Mouse (Mus musculus): ENCODE data around the gene Lcn10.
"Not testable (repeated sequence)": the region's sequence is repeated elsewhere in the genome, so short reads cannot be mapped to it uniquely, and the experiment has no call there.

Gene Lcn10

DNA sequence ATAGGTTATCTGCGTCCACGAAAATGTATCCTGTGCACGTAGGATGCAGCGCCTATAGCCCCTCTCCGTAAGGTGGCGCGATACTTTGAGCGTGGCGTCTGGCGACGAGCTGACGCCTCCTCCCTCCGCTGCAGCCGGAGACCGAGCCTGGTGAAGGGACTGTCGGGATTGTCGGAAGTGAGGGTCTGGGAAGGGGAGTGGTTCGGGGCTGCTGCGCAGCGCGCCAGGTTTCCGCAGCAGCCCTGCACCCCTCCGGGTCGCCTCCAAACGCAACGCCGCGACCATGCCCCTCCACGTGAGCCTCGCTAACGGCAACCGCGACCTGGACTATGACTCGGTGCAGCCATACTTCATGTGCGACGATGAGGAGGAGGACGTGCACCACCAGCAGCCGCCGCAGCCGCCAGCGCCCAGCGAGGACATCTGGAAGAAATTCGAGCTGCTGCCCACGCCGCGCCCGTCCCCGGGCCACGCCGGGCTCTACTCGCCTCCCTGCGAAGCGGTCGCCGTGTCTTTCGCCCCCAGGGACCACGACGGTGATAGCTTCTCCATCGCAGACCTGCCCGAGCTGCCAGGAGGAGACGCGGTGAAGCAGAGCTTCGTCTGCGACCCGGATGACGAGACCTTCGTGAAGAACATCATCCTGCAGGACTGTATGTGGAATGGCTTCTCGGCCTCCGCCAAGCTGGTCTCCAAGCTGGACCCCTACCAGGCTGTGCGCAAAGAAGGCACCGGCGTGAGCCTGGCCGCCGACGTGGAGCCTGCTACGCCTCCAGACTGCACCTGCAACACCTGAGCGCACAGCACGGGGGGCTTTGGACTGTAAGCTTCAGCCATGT is 24.3 kb downstream of the Lcn10 start, which contains the start of gene Bmyc:
Gene Bmyc, plus strand, starts transcription at position 97 of the 839 bp plus-strand sequence.
- DNase-seq (ENCODE audit: low spot score), result peak; percentile 80

DNA sequence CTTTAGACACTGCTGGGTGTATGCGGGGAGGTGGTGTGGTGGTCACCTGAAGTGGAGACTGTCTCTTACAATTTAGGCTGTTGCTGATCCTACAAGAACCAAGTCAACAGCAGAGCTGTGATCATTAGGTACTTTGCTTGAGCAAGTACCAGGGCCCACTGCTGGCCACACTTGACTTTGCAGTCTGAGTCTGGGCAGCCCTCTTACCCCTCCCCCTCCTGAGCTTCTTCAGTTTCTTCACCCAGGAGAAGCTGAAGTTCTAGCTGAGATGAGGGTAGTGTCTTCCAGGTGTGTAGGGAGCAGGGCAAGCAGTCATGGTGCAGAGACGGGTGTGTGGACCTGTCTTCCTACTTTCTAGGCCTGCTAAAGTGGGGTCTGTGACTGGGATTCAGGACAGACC is 25.6 kb downstream of the Lcn10 start:
- peak; percentile 26 for DNase-seq (ENCODE audit: low spot score)

DNA sequence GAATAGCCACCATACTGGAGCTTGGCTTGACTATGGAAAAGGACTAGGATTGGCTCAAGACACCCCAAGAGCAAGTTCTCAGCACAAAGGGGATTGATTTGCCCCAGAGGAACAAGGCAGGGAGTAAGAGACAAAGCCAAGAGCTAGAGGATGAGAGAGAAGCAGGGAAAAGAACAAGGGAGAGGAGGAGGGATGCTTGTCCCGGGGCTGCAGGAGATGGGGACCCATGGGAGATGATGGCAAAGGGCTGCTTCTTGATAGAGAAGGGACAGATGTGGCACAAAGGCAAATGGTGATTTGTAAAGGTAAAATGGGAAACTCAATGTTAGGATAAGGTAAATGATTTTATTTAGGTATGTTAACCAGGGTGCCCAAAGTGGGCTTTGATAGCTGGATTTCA is 26.5 kb downstream of the Lcn10 start:
- DNase-seq (ENCODE audit: low spot score), result not testable (repeated sequence)

GRCm38 (mm10) chr2:25709791-25710190 is 27.3 kb downstream of the Lcn10 start:
- not testable (repeated sequence) for DNase-seq (ENCODE audit: low spot score)

- DNase-seq (ENCODE audit: low spot score), result not testable (repeated sequence)
These were observed 29.1 kb downstream of the Lcn10 start for GRCm38 (mm10) chr2:25711641-25712040.

DNA sequence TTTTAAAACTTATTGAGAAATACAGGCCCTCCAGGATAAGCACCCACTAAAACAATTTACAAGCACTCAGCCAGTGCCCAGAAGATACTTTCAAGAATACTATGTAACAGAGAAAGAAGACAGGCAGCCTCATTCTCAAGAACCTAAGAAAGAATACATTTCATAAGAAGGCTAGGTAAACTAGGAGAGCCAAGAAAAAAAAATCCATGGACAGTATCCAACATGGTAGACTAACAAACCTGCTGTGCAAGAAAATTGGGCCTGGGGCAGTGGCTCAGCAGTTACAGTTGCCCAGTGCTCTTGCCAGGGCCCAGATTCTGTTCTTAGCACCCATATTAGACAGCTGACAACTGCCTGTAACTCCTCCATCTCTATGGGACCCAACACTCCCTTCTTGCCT is 34.7 kb downstream of the Lcn10 start:
- DNase-seq (ENCODE audit: low spot score), result no peak

DNA sequence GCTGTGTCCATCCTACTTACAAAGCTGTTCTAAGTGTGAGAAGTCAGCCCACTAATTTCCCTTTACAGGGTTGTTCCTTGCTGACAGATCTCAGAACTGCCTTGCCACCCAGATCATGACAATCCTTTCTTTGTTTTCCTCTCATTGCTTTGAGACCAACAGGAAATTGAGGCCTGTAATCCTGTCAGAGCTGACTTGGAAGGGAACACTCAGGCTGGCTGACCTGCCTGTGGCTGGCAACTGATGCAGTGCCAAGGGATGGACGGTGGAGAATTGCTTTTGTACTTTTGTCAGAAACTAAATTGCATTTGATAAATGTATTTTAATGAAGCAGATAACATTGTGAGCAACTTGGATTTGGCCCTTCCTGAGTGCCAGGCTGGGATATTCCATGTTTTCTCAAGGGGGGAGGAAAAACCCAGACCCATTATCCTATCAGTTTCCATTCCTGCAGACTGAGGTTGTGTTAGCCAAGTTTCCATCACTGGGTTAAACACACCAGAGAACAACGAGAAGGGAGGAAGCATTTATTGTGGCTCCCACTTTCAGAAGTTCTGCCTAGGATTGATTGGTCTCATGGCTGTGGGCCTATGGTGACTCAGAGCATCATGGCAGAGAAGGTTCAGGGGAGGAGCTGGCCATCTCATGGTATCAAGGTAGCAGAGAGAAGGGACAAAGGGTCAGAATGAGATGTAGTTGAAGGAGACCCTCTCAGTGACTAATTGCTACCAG is 50.8 kb downstream of the Lcn10 start:
- no peak for DNase-seq (ENCODE audit: low spot score)
